Mouse (Mus musculus) heart, embryonic 10.5 days (tissue): ENCODE data around the gene Mrps2. TPM values are rescaled to one million over a fixed set of nuclear protein-coding genes. Genes with fewer than 3 reads are reported as not detected.
"Not testable (repeated sequence)": the region's sequence is repeated elsewhere in the genome, so short reads cannot be mapped to it uniquely, and the experiment has no call there.

Experiments used
- DNase-seq: peaks from one replicate; pipeline ENCODE4 v3.0.0-alpha.2; 2017; ENCODE audit warnings: low spot score
- H3K27ac ChIP-seq: fragments of 300-500 bp; sonication (generic); 2 replicates; pipeline ENCODE4 v1.5.1; 2016; ENCODE audit warnings: mild to moderate bottlenecking
- H3K27me3 ChIP-seq: fragments of 300-500 bp; sonication (generic); 2 replicates; pipeline ENCODE4 v1.6.1; 2016; ENCODE audit warnings: mild to moderate bottlenecking; ENCODE audit not compliant: poor library complexity, insufficient read depth, severe bottlenecking
- H3K36me3 ChIP-seq: fragments of 300-500 bp; sonication (generic); 2 replicates; pipeline ENCODE4 v1.6.1; 2016; ENCODE audit warnings: mild to moderate bottlenecking, moderate library complexity
- H3K4me1 ChIP-seq: fragments of 300-500 bp; sonication (generic); 2 replicates; pipeline ENCODE4 v1.6.1; 2016; ENCODE audit warnings: mild to moderate bottlenecking
- H3K4me3 ChIP-seq: fragments of 300-500 bp; sonication (generic); 2 replicates; pipeline ENCODE4 v1.5.1; 2016; ENCODE audit warnings: mild to moderate bottlenecking, moderate library complexity
- H3K9me3 ChIP-seq: fragments of 300-500 bp; sonication (generic); 2 replicates; pipeline ENCODE4 v1.6.1; 2016; ENCODE audit warnings: mild to moderate bottlenecking, moderate library complexity
- WGBS: fragments of 180-500 bp; shearing (Covaris S2); methylation state at CpG from one replicate; pipeline ENCODE4 v1.1.7; 2016; 5-methylcytosine and 5-hydroxymethylcytosine counted together
- polyA plus RNA-seq: library from polyadenylated mRNA; unstranded; fragments of >200 nt; fragmentation: Nextera tagmentation; extraction: Ambion mirVana; gene quantifications from 2 replicates; pipeline ENCODE4 v1.2.1, GENCODE M21; 2016

Mrps2 gene
- polyA plus RNA-seq, 1 experiment from 2014 or later = 67.7 TPM

- Histone ChIP-seq H3K27me3 (no peaks in the 10 kb centered on the region), H3K9me3 (no peaks in the 10 kb centered on the region), H3K36me3 (no peaks in the 10 kb centered on the region), H3K4me1 (no peaks in the 10 kb centered on the region), H3K27ac (no peak overlapping the region), H3K4me3 (no peak overlapping the region)
- WGBS = 66% methylated on average over 2 of the region's 2 CpGs
- no peak for DNase-seq
Measured at GRCm38 (mm10) chr2:28483861-28484260, 16.0 kb downstream of the Mrps2 start.

DNA sequence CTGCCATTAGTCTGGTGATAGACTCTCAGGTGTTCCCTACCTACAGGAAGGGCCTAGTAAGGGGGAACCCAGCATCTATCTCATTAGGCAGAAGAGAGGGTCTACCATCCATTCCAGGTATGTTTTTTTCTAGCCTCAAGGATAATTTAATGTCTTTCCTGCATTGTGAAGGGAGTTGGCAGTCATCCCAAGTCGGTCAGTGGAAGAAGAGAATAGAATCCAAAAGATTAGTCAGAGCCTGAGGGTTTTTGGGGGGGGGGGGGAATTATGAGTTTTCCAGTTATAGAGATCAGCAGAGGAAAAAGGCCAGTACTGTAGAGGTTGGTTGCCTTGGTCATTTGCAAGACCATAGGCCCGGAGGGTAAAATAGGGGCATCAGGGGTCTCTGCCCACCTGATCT, 26.7 kb downstream of the Mrps2 start:
- H3K27ac ChIP-seq = no peak overlapping the region
- H3K9me3 ChIP-seq = no peaks in the 10 kb centered on the region
- WGBS = 81% methylated on average over 2 of the region's 2 CpGs
- H3K36me3 ChIP-seq = no peaks in the 10 kb centered on the region
- H3K27me3 ChIP-seq = 0 out of 2 replicates have a peak, but pooled peaks cover 3% of the 10 kb centered on the region
- H3K4me3 ChIP-seq = no peak overlapping the region
- no peak for DNase-seq
- H3K4me1 ChIP-seq = 0 out of 2 replicates have a peak, but pooled peaks cover 6% of the 10 kb centered on the region

DNA sequence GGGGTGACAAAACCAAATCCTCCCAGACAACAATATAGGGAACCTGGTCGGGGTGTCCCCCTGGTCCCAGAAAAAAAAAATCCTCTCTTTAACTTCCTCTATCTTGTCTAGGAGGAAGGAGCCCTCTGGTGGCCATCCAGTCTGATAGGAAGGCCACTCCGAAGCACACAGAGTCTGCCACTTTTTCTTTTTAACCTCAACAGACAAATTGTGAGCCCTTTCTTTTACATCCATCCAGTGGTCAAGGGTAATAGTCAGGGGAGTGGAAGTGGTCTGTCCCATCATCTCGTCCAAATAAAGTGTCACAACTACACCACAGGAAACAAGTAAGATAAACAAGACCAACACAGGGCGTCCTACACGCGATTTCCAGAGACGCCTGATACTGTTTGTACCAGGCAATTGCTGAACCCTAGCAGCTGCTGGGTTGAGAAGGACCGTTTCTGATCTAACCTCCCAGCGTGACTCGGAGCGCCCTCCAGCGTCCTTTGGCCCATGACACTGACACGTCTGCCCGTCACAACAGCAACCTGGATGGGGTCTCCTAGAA, 27.4 kb downstream of the Mrps2 start:
- no peak overlapping the region for H3K27ac ChIP-seq
- WGBS = 76% methylated on average over 14 of the region's 14 CpGs
- H3K9me3 ChIP-seq = no peaks in the 10 kb centered on the region
- no peaks in the 10 kb centered on the region for H3K36me3 ChIP-seq
- H3K4me3 ChIP-seq = no peak overlapping the region
- 0 out of 2 replicates have a peak, but pooled peaks cover 3% of the 10 kb centered on the region for H3K27me3 ChIP-seq
- H3K4me1 ChIP-seq = 0 out of 2 replicates have a peak, but pooled peaks cover 6% of the 10 kb centered on the region
- DNase-seq = no peak

GRCm38 (mm10) chr2:28495801-28496595, 28.1 kb downstream of the Mrps2 start:
- H3K27me3 ChIP-seq = 0 out of 2 replicates have a peak, but pooled peaks cover 3% of the 10 kb centered on the region
- H3K4me1 ChIP-seq = 0 out of 2 replicates have a peak, but pooled peaks cover 6% of the 10 kb centered on the region
- no peak overlapping the region for H3K4me3 ChIP-seq
- H3K27ac ChIP-seq = no peak overlapping the region
- H3K36me3 ChIP-seq = no peaks in the 10 kb centered on the region
- H3K9me3 ChIP-seq = no peaks in the 10 kb centered on the region
- no peak for DNase-seq
- WGBS = 83% methylated on average over 16 of the region's 16 CpGs

DNA sequence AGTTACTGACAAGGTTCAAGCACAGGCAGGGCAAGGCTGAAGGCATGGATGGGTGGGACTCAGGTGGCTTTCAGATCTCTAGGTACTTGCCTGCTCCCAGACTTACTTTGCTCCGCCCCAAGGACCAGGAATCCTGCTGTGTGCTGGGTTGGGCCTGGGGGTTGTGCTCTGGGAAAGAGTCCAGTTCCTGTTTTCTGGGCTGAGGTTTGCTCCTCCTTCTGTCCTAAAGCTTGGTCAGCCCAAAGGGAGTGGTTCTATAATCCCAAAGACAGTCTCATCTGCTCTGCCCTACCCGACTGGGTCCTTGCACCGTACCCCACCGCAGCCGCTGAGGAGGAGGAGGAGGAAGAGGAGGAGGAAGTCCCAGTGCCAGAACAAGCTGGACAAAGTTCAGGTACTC, 28.8 kb downstream of the Mrps2 start, which contains the start of gene Gbgt1:
TSS of gene Gbgt1 (plus strand) at position 221 of the 400 bp plus-strand sequence.
- DNase-seq = no peak
- Histone ChIP-seq H3K4me1 (0 out of 2 replicates have a peak, but pooled peaks cover 6% of the 10 kb centered on the region), H3K36me3 (no peaks in the 10 kb centered on the region), H3K27ac (no peak within 1 kb of the TSS), H3K9me3 (no peaks in the 10 kb centered on the region), H3K4me3 (no peak within 1 kb of the TSS), H3K27me3 (peaks cover 7% of the 10 kb centered on the region; the same call in 1 of the 2 replicates)
- WGBS = 78% methylated on average over 5 of the region's 5 CpGs

DNA sequence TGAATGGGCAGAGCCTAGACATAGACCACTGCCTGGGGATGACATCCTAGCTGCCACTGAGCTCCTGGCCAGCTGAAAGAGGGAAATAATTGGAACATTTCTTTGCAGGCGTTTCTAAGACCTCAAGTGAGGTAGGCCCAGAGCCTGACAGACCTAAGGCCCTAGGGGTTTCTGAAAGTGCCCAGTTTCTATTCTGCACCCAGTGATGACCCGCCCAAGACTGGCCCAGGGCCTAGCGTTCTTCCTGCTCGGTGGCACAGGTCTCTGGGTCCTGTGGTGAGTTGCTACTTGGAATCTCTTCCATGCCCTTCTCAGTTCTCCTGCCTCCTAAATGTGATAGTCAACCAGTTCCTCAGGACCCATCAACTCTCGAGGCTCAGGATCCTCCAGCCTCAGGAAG, 29.7 kb downstream of the Mrps2 start:
- DNase-seq = no peak
- Histone ChIP-seq H3K4me3 (no peak overlapping the region), H3K4me1 (0 out of 2 replicates have a peak, but pooled peaks cover 6% of the 10 kb centered on the region), H3K36me3 (no peaks in the 10 kb centered on the region), H3K27ac (no peak overlapping the region), H3K9me3 (no peaks in the 10 kb centered on the region), H3K27me3 (peaks cover 7% of the 10 kb centered on the region; the same call in 1 of the 2 replicates)
- WGBS = 76% methylated on average over 5 of the region's 5 CpGs

- H3K36me3 ChIP-seq = no peaks in the 10 kb centered on the region
- 76% methylated on average over 4 of the region's 4 CpGs for WGBS
- H3K27ac ChIP-seq = no peak overlapping the region
- no peak overlapping the region for H3K4me3 ChIP-seq
- DNase-seq = no peak
- peaks cover 13% of the 10 kb centered on the region; the same call in 1 of the 2 replicates for H3K27me3 ChIP-seq
- H3K9me3 ChIP-seq = no peaks in the 10 kb centered on the region
- H3K4me1 ChIP-seq = 0 out of 2 replicates have a peak, but pooled peaks cover 6% of the 10 kb centered on the region
Measured at GRCm38 (mm10) chr2:28498431-28498830, 30.6 kb downstream of the Mrps2 start.

DNA sequence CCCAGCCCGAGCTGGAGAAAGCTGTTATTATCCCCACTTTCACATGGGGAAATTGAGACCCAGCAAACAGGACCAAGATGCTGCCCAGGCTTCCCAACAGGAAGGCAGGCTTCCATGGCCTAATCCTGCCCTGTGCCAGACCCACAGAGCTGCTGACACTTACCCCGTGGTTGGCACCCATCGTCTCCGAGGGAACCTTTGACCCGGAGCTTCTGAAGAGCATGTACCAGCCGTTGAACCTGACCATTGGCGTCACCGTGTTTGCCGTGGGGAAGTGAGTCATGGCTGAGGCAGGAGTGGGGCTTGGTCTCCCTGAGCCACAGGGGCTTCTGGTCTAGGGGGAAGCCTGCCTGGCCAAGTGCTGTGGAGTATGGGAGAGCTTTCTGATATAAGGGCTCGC, 35.1 kb downstream of the Mrps2 start:
- no peak for DNase-seq
- WGBS = 82% methylated on average over 10 of the region's 10 CpGs
- no peaks in the 10 kb centered on the region for H3K36me3 ChIP-seq
- no peak overlapping the region for H3K27ac ChIP-seq
- no peaks in the 10 kb centered on the region for H3K9me3 ChIP-seq
- H3K4me1 ChIP-seq = no peaks in the 10 kb centered on the region
- peaks cover 10% of the 10 kb centered on the region; the same call in 1 of the 2 replicates for H3K27me3 ChIP-seq
- no peak overlapping the region for H3K4me3 ChIP-seq

- Histone ChIP-seq H3K36me3 (no peaks in the 10 kb centered on the region), H3K9me3 (no peaks in the 10 kb centered on the region), H3K4me3 (no peak overlapping the region), H3K27ac (no peak overlapping the region), H3K27me3 (peaks cover 11% of the 10 kb centered on the region; the same call in 1 of the 2 replicates), H3K4me1 (no peaks in the 10 kb centered on the region)
- WGBS = 86% methylated on average over 13 of the region's 13 CpGs
- no peak for DNase-seq
Measured at GRCm38 (mm10) chr2:28504676-28505075, 36.8 kb downstream of the Mrps2 start.

DNA sequence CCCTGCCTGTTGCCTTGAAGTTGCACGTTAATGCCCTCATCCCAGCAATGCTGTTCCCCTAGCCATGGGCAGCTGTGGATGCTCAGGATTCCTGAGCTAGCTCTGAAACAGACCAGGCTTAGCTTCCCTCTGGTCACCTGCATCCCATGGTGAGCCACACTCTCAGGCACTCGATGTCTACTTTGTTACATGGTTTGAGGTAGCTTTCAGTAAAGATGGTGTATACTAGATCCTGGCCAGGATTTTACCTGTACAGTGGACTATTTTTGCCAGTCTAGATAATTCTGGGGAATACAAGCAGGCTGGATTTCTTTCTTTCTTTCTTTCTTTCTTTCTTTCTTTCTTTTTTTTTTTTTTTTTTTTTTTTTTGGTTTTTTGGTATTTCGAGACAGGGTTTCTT, 37.9 kb downstream of the Mrps2 start, which contains the start of gene Gm10134:
TSS of gene Gm10134 (plus strand) at position 301 of the 400 bp plus-strand sequence.
- no peaks in the 10 kb centered on the region for H3K9me3 ChIP-seq
- H3K4me1 ChIP-seq = no peaks in the 10 kb centered on the region
- no peak for DNase-seq
- H3K36me3 ChIP-seq = no peaks in the 10 kb centered on the region
- no peak within 1 kb of the TSS for H3K4me3 ChIP-seq
- WGBS = 58% methylated on average over 3 of the region's 3 CpGs
- H3K27me3 ChIP-seq = peaks cover 22% of the 10 kb centered on the region; the same call in 1 of the 2 replicates
- no peak within 1 kb of the TSS for H3K27ac ChIP-seq

DNA sequence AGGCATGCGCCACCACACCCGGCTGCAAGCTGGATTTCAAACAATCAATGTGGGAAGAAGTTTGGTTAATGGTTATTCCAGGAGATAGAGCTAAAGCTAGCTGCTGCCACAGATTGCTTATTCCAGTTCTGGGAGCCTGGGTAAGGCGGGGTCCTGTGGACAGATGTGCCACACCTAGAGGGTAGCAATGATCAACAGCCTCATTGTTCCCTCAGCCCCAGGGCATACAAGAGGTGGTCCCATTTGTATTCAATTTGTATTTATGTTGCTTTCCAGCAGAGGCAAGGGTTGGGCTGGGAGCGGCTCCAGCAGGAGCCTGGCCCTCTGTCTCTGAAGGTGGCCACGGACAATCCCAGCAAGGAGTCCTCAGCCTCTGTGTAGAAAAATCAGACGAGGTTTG, 38.4 kb downstream of the Mrps2 start:
- Histone ChIP-seq H3K36me3 (no peaks in the 10 kb centered on the region), H3K27ac (no peak overlapping the region), H3K27me3 (peaks cover 25% of the 10 kb centered on the region; the same call in 1 of the 2 replicates), H3K9me3 (no peaks in the 10 kb centered on the region), H3K4me3 (no peak overlapping the region), H3K4me1 (no peaks in the 10 kb centered on the region)
- DNase-seq = no peak
- 82% methylated on average over 6 of the region's 6 CpGs for WGBS

DNA sequence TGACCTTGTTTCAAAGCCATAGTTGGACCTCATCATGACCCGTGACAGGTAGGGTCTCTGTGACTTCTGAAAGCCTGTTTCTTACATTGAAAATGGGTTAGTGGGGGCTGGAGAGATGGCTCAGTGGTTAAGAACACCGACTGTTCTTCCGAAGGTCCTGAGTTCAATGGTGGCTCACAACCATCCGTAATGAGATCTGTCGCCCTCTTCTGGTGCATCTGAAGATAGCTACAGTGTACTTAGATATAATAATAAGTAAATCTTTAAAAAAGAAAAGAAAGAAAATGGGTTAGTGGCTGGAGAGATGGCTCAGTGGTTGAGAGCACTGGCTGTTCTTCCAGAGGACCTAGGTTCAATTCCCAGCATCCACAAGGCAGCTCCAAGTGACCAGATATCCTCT, 43.7 kb downstream of the Mrps2 start:
- not testable (repeated sequence) for H3K9me3 ChIP-seq, H3K27ac ChIP-seq, DNase-seq, H3K4me3 ChIP-seq, H3K36me3 ChIP-seq
- WGBS = 40% methylated on average over 5 of the region's 5 CpGs
- Histone ChIP-seq H3K27me3 (peaks cover 39% of the 10 kb centered on the region), H3K4me1 (peaks cover 12% of the 10 kb centered on the region)

DNA sequence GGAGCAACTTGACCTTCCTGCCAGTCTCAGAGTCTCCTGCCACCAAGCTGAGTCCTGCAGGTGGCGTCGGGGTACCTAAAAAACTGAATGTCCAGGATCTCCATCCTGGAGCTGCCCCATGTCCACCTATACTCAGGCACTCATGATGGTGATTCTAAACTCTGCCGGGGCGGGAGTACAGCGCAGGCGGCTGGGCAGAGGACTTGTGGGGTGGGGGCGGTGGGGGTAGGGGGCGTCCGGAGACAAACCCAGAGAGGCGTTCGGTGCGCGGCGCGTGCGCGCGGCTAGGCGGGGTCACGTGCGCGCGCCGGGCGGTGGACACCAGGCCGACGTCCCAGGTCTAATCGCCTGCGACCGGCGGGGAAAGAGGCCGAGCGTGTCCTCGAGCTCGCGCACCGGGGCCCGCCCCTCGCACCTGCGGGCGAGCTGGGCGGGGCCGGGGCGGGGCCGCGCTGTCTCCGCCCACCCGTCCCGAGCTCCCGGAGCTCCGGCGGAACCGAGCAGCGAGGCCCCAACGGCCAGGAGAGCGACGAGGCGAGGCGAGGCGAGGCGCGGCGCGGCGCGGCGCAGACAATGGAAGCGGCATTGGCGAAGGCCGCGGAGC, 45.0 kb downstream of the Mrps2 start, which contains the start of gene Ralgds:
TSS of gene Ralgds (plus strand) at position 328 of the 604 bp plus-strand sequence.
- Histone ChIP-seq H3K27me3 (peaks cover 39% of the 10 kb centered on the region), H3K27ac (peak within 1 kb of the TSS; percentile 85), H3K4me3 (peak within 1 kb of the TSS; percentile 75), H3K9me3 (no peaks in the 10 kb centered on the region), H3K36me3 (no peaks in the 10 kb centered on the region), H3K4me1 (peaks cover 20% of the 10 kb centered on the region)
- DNase-seq = no peak
- WGBS = under 1% methylated on average over 71 of the region's 71 CpGs
